Mouse (Mus musculus) cerebellum, adult (tissue): Measurements from ENCODE around the gene Shb.

Experiments
- ATAC-seq: cut with Nextera tagmentation; 2 replicates; pipeline ENCODE4 v1.9.2; 2017; ENCODE audit warnings: mild to moderate bottlenecking, moderate library complexity, mixed read lengths; ENCODE audit not compliant: insufficient number of reproducible peaks, low FRiP score, low TSS enrichment

The Shb gene

GRCm38 (mm10) chr4:45528355-45529198, 3.7 kb downstream of the Shb start:
- no peak for ATAC-seq

DNA sequence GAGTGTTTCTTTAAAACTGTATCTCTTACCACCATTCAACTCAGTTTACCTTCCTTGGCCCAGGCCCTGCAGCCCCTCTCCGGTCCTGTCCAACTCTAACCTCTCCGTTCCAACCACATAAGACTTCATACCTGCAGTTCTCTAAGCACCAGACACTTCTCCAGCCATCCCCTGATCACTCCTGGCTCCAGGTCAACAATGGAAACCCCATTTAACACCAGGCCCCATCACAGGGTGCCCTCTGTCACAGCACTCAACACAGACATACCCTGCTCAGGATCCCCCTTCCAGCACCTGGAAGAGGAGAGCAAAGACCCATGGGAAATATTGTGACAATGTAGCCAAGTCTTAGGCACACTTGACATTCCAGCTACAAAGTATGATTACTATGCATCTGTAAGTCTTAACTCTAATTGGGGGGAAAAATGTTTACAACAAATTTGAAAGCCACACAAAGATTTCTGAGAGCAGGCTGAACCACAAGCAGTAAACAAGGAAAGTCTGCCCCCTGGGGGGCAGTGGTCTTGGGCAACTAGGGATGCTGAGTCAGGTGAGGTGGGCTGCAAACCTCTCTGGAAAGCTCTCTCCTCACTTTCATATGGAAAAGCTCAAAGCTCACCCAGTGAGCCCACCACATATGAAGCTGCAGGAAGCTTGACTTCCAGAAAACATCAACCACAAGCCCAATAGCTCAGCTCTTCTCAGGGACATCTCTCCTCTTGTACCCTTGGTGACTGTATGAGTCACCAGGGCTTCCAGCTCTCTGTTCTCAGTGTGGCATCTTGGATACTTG, 4.5 kb downstream of the Shb start:
- no peak for ATAC-seq

DNA sequence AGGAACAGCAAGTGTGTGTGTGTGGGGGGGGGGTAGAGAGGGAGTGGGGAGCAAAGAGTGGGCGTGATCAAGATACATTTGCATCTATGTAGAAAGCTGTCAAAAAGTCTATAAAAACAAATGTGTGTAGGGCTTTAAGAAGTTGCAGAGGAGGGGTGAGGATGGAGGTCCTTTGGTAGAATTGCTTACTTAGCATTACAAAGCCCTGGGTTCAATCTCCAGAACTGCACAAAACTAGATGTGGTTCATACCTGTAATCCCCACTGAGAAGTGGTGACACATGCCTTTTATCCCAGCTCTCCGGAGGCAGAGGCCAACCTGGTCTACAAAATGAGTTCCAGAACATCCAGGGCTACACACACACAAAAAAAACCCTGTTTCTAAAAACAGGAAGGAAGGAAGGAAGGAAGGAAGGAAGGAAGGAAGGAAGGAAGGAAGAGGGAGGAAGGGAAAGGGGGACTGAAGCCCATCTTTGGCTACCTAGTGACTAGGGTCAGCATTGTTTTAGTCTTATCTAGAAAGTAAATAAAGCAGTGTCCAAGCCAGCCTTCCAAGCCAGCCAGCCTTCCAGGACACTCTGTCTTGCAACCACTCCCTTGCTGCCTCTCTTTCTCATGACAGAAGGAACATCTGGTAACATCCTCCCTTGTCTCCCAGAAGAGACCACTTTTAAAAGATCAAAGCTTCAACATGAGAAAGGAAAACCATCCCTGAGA, 5.3 kb downstream of the Shb start:
- no peak for ATAC-seq

GRCm38 (mm10) chr4:45526175-45526574, 6.1 kb downstream of the Shb start:
- no peak for ATAC-seq

DNA sequence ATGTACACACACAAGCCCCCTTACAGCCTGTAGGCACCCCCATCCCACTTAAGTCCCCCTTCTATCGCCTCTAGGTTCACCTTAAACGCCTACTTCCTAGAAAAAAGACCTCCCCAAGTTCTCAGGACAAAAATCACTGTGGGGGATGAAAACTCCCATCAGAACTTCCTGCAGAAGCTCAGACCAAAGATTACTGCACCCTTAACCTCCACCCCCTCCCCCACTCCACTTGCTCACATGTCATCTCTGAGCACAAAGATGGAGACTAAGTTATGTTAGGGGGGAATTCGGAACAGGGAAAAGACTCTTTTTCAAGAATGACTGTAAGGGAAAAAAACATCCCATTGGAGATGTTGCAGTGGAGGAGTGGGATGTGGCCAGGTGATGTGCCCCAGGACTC, 6.7 kb downstream of the Shb start:
- ATAC-seq = no peak

DNA sequence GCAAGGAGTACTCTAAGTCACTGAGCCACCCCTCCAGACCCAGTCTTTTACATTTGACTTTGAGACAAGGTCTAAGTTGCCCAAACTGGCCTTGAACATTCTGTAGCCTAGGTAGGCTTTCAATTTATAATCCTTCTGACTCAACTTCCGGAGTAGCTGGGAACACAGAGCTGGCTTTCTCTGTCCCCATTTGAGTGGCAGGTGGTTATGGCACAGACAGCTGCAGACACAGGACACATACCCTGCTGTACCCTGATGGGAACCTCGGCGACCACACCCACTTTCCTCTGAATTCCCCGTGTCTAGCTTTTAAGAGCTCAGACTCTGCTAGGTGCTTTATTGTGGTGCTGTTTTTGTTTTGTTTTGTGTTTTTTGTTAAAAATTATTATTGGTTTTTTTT, 7.7 kb downstream of the Shb start:
- no peak for ATAC-seq

- no peak for ATAC-seq
Measured at GRCm38 (mm10) chr4:45523360-45523759, 8.9 kb downstream of the Shb start.

DNA sequence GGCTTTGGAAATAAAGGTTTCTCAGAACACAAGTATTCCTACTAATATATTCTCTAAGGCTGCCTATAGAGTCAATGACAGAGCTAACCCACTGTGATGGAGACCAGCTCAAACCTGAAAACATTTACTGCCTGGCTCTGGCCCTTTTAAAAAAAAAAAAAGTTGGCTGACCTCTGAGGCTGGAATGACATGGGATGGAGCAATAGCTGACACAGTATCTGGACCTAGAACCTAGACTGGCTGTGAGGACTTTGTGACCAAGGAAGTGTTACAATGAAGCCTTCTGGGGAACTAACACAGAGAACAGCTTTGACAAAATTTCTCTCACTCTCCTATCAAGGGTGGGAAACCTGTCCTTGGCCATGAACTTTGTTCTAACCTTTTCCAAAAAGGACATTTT, 9.3 kb downstream of the Shb start:
- no peak for ATAC-seq

DNA sequence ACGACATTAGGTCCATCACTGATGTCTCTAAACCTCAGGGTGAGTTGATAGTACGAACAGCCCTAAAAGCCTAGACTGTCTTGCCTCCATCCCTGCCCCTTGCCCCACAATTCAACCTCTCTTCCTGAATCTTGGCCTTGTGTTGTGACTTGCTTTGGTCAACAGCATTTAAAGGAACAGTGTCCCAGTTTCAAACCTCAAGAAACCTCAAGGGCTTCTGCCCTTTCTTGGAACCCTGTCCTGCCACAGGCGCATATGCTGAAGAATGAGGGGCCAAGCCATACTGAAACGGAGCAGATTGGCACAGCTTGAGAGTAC, 9.7 kb downstream of the Shb start:
- no peak for ATAC-seq

DNA sequence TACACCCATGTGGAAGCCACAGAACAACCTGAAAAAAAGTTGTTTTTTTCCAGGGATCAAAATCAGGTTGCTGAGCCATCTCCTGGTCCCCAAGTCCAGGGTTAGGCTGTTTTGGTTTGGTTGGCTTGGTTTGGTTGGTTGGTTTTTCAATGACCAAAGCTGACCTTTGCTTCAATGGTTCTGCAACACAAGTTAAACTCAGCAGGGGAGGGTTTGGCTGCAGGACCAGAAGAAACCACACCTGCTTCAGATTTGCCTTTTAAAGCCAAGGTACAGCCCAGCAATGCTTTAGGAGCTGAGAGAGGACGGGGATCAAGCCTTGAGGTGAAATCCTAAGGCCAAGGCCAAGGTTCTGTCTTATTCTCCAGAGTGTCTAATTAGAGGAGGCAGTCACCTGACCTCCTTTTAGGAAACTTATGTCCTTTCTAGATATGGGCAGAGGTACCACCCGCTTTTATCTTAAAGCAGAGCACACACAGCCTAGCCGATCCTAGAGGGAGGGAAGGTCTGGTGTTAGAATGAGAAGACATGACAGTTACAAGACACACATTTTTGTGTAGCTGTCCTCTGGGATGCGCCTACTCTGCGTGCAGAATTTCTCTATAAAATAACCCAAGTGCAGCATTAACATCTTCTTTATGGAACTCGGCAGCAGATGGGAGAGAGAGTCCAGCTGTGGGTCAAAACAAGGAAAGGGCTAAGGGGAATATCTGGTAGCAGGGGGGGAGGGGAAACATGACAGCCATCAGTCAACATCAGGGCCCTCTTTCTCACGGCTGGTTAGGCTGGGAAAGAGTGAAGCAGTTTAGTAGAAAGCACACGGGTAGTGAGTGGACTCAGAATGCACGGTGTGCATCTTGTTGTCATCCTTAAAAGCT, 10.3 kb downstream of the Shb start:
- ATAC-seq = no peak

- ATAC-seq = no peak
Measured at GRCm38 (mm10) chr4:45520375-45520774, 11.9 kb downstream of the Shb start.

GRCm38 (mm10) chr4:45517399-45517798, 14.9 kb downstream of the Shb start:
- no peak for ATAC-seq

DNA sequence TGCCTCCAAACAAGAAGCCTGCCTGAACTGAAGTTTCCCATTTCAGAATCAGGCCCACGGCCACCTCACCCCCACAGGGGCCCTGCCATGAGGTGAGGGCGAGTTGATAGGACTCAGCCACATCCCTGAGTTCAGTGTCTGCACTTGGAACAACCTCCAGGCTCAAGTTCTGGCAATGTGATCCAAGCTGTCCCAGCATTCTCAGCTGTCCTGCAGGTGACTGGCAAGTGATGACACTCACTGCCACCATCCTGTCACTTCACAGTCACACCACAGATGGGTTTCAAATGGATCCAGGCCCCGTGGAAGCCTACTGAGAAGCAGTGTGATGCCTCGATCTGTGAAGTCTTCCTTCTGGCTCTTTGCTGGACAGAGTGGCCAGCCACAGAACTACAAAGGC, 16.4 kb downstream of the Shb start:
- ATAC-seq = no peak

GRCm38 (mm10) chr4:45514406-45514805, 17.9 kb downstream of the Shb start:
- no peak for ATAC-seq

DNA sequence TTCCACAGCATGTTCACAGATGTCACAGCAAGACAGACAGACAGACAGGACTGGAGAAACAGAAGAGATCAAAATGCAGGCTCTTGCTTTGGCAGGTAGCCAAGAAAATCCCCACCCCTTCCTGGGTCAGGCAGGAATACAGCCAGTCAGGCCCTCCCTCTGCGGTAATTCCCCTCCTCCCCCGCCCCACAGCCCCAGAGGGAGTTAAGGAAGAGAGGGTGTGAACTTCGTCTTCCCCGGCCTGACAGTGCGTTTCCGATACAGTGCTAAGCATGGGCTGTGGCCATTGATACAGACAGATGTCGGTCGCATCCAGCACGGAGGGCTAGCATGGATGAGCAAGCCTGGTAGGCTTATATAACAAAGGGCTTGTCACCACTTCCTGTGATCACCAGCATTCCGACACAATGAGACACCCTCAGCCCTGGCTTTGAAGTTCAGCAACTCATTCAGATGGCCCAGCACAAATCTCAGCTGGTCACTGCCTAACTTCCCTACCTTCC, 18.4 kb downstream of the Shb start:
- ATAC-seq = no peak

- no peak for ATAC-seq
Measured at GRCm38 (mm10) chr4:45513340-45513739, 18.9 kb downstream of the Shb start.

GRCm38 (mm10) chr4:45510163-45510562, 22.1 kb downstream of the Shb start:
- ATAC-seq = no peak

DNA sequence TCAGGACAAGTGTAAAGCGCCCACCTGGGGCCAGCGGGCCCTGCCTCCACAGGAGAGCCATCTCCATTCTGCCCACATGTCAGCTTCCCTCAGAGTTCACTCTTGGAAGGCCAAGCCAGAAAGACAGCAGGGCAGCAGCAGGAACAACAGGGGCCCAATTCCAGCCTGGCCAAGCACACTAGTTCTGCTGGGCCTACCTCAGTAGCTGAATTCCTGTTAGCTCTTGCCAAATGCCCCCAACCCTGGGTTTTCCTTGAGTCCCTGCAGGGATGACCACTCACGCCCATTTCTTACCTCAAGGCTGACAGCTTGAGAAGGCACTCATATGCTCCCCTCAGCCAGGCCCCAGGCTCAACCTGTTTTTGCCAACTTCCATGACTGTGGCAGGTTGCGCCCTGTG, 22.9 kb downstream of the Shb start:
- ATAC-seq = no peak

GRCm38 (mm10) chr4:45508469-45508868, 23.8 kb downstream of the Shb start:
- ATAC-seq = no peak

DNA sequence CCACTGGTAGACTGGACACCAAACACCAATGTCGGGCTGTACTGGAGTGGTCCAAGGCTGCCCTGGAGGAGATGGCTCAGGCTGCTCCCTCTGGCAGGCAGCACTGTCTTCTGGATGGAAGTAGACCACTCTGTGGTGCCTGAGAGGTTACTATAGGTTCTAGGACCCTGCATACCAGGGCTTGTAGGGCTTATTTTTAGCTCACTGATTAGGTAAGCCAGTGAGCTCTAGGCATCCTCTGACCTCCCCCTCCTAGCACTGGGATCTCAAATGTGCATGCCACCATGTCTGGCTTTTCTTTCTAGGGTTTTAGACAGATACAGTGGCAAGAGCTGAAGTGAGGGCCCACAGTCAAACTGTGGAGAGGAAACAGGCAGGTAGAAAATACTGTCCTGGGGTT, 24.8 kb downstream of the Shb start:
- no peak for ATAC-seq
